In the genomic region with DNA sequence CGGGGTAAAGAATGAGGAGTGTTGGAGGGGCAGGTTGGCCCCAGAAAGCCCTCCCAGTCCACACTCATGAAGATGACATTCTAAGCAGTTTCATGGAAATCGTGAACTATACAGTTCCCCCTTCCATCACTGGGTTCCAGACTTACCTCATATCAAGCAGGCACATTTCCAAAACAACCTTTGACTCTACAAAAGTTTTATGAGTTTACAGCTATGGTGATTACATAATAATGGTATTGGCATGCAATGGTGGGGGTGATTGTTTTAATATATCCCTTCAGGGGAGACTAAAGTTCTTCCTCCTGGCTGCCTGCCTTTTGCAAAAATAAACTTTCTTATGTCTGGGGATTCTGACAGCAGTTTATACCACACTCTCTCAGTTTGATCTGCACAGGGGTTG, we compare ENCODE assay signal across 29 mouse cellular contexts. TPM values are rescaled to one million over a fixed set of nuclear protein-coding genes. Genes with fewer than 3 reads are reported as not detected.
DNase-seq lines count a peak whose midpoint lies in the region; ATAC-seq and TF ChIP-seq lines count a peak whose summit lies in the region.
"Had no signal": no experiment of that assay in that cellular context is flagged by ENCODE, and none has a peak within 500 bp of the region (broad histone marks: within the 10 kb centered on the region; RNA-seq: fewer than 3 reads in every experiment).

No protein-coding gene starts in this region.

- no peak overlapping the region for H3K4me3 ChIP-seq in lung, embryonic 15.5 days
- H3K4me3 ChIP-seq in intestine, embryonic 16.5 days (ENCODE audit: low read length): no peak overlapping the region
- H3K4me3 ChIP-seq in small intestine, adult 2 months (ENCODE audit: low read depth, low read length): no peak overlapping the region; the same call in 1 of the 2 replicates
- no peak overlapping the region for H3K4me3 ChIP-seq in midbrain, embryonic 11.5 days (ENCODE audit: low read depth, low read length)
- H3K4me3 ChIP-seq: embryonic facial prominence, embryonic 12.5 days; embryonic facial prominence, embryonic 15.5 days; heart, adult 2 months; heart, embryonic 10.5 days; heart, embryonic 13.5 days; hindbrain, embryonic 12.5 days; hindbrain, embryonic 15.5 days had no signal

- peaks cover 40% of the 10 kb centered on the region for H3K4me1 ChIP-seq in lung, embryonic 15.5 days
- peaks cover 21% of the 10 kb centered on the region for H3K4me1 ChIP-seq in intestine, embryonic 16.5 days (ENCODE audit: control insufficient read depth, insufficient read depth, low read length)
- peaks cover 18% of the 10 kb centered on the region; the same call in 1 of the 2 replicates for H3K4me1 ChIP-seq in small intestine, adult 2 months (ENCODE audit: control insufficient read depth, insufficient read depth, insufficient read length, low read length)
- no peaks in the 10 kb centered on the region for H3K4me1 ChIP-seq in midbrain, embryonic 11.5 days (ENCODE audit: control insufficient read depth, insufficient read depth, low read length)
- H3K4me1 ChIP-seq: hindbrain, embryonic 12.5 days; hindbrain, embryonic 15.5 days had no signal

- no peak for TF ChIP-seq POLR2A in small intestine, adult 2 months (IDR thresholded peaks at IDR 0.05; ENCODE audit: low read depth, low read length)

- ATAC-seq in lung, embryonic 15.5 days (ENCODE audit: borderline replicate concordance, extremely low read depth, low FRiP score, low TSS enrichment): no peak
- peak; percentile 74 for ATAC-seq in intestine, embryonic 16.5 days
- no peak for ATAC-seq in midbrain, embryonic 11.5 days (ENCODE audit: low FRiP score)
- ATAC-seq: CD4-positive, CD25-positive, alpha-beta regulatory T cell, adult 4 months; forebrain, embryonic 14.5 days; forebrain, postnatal 0 days had no signal

- peak overlapping the region; percentile 31 for H3K27ac ChIP-seq in lung, embryonic 15.5 days
- H3K27ac ChIP-seq in intestine, embryonic 16.5 days (ENCODE audit: low read length): no peak overlapping the region
- peak overlapping the region; percentile 23; the same call in 1 of the 2 replicates for H3K27ac ChIP-seq in small intestine, adult 2 months (ENCODE audit: insufficient read depth, low read depth, low read length)
- no peak overlapping the region for H3K27ac ChIP-seq in midbrain, embryonic 11.5 days (ENCODE audit: low read depth, low read length)
- H3K27ac ChIP-seq: embryonic facial prominence, embryonic 12.5 days; embryonic facial prominence, embryonic 15.5 days; heart, adult 2 months; heart, embryonic 10.5 days; heart, embryonic 13.5 days; hindbrain, embryonic 12.5 days; hindbrain, embryonic 15.5 days had no signal

- no peak for TF ChIP-seq CTCF in small intestine, adult 2 months (IDR thresholded peaks at IDR 0.05; ENCODE audit: extremely low read depth, insufficient read length, insufficient replicate concordance, low read depth, low read length)

- H3K4me2 ChIP-seq in lung, embryonic 15.5 days: no peak overlapping the region
- H3K4me2 ChIP-seq in intestine, embryonic 16.5 days (ENCODE audit: low read depth, low read length): no peak overlapping the region
- H3K4me2 ChIP-seq in midbrain, embryonic 11.5 days: no peak overlapping the region
- H3K4me2 ChIP-seq: embryonic facial prominence, embryonic 12.5 days; embryonic facial prominence, embryonic 15.5 days; heart, embryonic 13.5 days; hindbrain, embryonic 12.5 days; hindbrain, embryonic 15.5 days had no signal

- no peaks in the 10 kb centered on the region for H3K27me3 ChIP-seq in lung, embryonic 15.5 days
- H3K27me3 ChIP-seq in intestine, embryonic 16.5 days (replicated peaks; ENCODE audit: control insufficient read depth, insufficient read depth, low read length): no peaks in the 10 kb centered on the region
- H3K27me3 ChIP-seq in small intestine, adult 2 months (ENCODE audit: control insufficient read depth, insufficient read depth, low read length): no peaks in the 10 kb centered on the region
- H3K27me3 ChIP-seq in midbrain, embryonic 11.5 days (ENCODE audit: control insufficient read depth, insufficient read depth, low read length): no peaks in the 10 kb centered on the region
- H3K27me3 ChIP-seq: embryonic facial prominence, embryonic 12.5 days; embryonic facial prominence, embryonic 15.5 days; heart, embryonic 13.5 days; hindbrain, embryonic 12.5 days; hindbrain, embryonic 15.5 days had no signal

- H3K9me3 ChIP-seq in lung, embryonic 15.5 days: no peaks in the 10 kb centered on the region
- H3K9me3 ChIP-seq in intestine, embryonic 16.5 days (ENCODE audit: control insufficient read depth, low read length): no peaks in the 10 kb centered on the region
- no peaks in the 10 kb centered on the region for H3K9me3 ChIP-seq in midbrain, embryonic 11.5 days (ENCODE audit: control insufficient read depth, low read length)
- H3K9me3 ChIP-seq: embryonic facial prominence, embryonic 12.5 days; embryonic facial prominence, embryonic 15.5 days; heart, embryonic 10.5 days; heart, embryonic 13.5 days; hindbrain, embryonic 12.5 days; hindbrain, embryonic 15.5 days had no signal

- no peaks in the 10 kb centered on the region for H3K36me3 ChIP-seq in lung, embryonic 15.5 days
- no peaks in the 10 kb centered on the region for H3K36me3 ChIP-seq in intestine, embryonic 16.5 days (ENCODE audit: control insufficient read depth, insufficient read depth, low read length)
- no peaks in the 10 kb centered on the region for H3K36me3 ChIP-seq in small intestine, adult 2 months (ENCODE audit: control insufficient read depth, insufficient read depth, low read length)
- no peaks in the 10 kb centered on the region for H3K36me3 ChIP-seq in midbrain, embryonic 11.5 days (ENCODE audit: control insufficient read depth, insufficient read depth, low read length)
- H3K36me3 ChIP-seq: embryonic facial prominence, embryonic 12.5 days; embryonic facial prominence, embryonic 15.5 days; heart, embryonic 10.5 days; heart, embryonic 13.5 days; hindbrain, embryonic 12.5 days; hindbrain, embryonic 15.5 days had no signal

- 47% methylated on average over 2 of the region's 2 CpGs for WGBS in lung, embryonic 15.5 days
- 74% methylated on average over 2 of the region's 2 CpGs for WGBS in intestine, embryonic 16.5 days
- WGBS in large intestine, adult 2 months: 26% methylated on average over 2 of the region's 2 CpGs
- WGBS in small intestine, adult 2 months: 30% methylated on average over 2 of the region's 2 CpGs
- 85% methylated on average over 2 of the region's 2 CpGs for WGBS in midbrain, embryonic 11.5 days

- H3K9ac ChIP-seq in lung, embryonic 15.5 days: no peak overlapping the region
- no peak overlapping the region for H3K9ac ChIP-seq in intestine, embryonic 16.5 days (ENCODE audit: low read depth, low read length)
- H3K9ac ChIP-seq in midbrain, embryonic 11.5 days (ENCODE audit: low read length): no peak overlapping the region
- H3K9ac ChIP-seq: embryonic facial prominence, embryonic 12.5 days; embryonic facial prominence, embryonic 15.5 days; forebrain, postnatal 0 days; heart, embryonic 13.5 days; hindbrain, embryonic 12.5 days; hindbrain, embryonic 15.5 days had no signal

- no peak for DNase-seq in lung, adult 18-20 months
- peak; percentile 42 for DNase-seq in large intestine, adult 2 months (ENCODE audit: low read depth, low spot score)
- DNase-seq in left cerebral cortex, adult 8-10 months (ENCODE audit: low spot score in 2 of 2): no peak
- no peak for DNase-seq in midbrain, embryonic 11.5 days (ENCODE audit: low spot score, missing footprints)
- DNase-seq: adrenal gland, adult 2 months; adrenal gland, postnatal 14 days; cerebellum, adult 11 months; cerebellum, adult 2 months; cerebellum, adult 9-11 months; cerebellum, postnatal 25 days; forebrain, postnatal 0 days; gastrocnemius, postnatal 36 days; heart, adult 2 months had no signal

RNA-seq across cellular contexts. Expression of gene C1qtnf7, which starts 4.6 kb away (rescaled TPM):
- polyA plus RNA-seq in lung, embryonic 15.5 days (2015; fragmentation: Nextera tagmentation; extraction: Ambion mirVana): 47.7 and 48.2 TPM in 2 replicates
- 4.1 and 4.8 TPM in 2 replicates for polyA plus RNA-seq in intestine, embryonic 16.5 days (2015; fragmentation: Nextera tagmentation; extraction: Ambion mirVana)
- polyA plus RNA-seq in large intestine, adult 2 months (2012; rRNA removed): 1.1 and 1.5 TPM in 2 replicates
- 0.37 and 0.58 TPM in 2 replicates for polyA plus RNA-seq in small intestine, adult 2 months (2012; rRNA removed)
- 1 to 10 TPM in 2 of 4 experiments, under 1 TPM in 2; 0.73 to 1.7 (median 1.1) TPM for total RNA-seq in left cerebral cortex, adult 8-10 months (2022)
- polyA plus RNA-seq in midbrain, embryonic 11.5 days (2014; fragmentation: Nextera tagmentation; extraction: Ambion mirVana): 0.54 and 0.74 TPM in 2 replicates
- total RNA-seq: common myeloid progenitor, adult 5-6 weeks; granulocyte monocyte progenitor cell, adult 5-6 weeks; hematopoietic stem cell, adult 5-6 weeks; MEL had no signal
- polyA plus RNA-seq: C2C12; CD4-positive, CD25-positive, alpha-beta regulatory T cell, adult 4 months had no signal

Comparison
In these comparisons a context has a peak if more than half of its experiments do, and no peak if none do; other contexts are left out.
1. H3K27ac ChIP-seq: peak in lung, embryonic 15.5 days (single experiment) and small intestine, adult 2 months (single experiment); none in intestine, embryonic 16.5 days (single experiment) and midbrain, embryonic 11.5 days (single experiment).